Mouse (Mus musculus) heart, postnatal 0 days (tissue): ENCODE data around the gene Frat2.

ENCODE experiments used
- CTCF ChIP-seq: IDR thresholded peaks from 2 replicates; pipeline ENCODE4 v1.5.1; 2016; ENCODE audit warnings: antibody characterized with exemption, control low read depth, low read depth
- EP300 ChIP-seq: IDR thresholded peaks from 2 replicates; pipeline ENCODE4 v1.6.1; 2016; ENCODE audit warnings: antibody characterized with exemption, low read depth

DNA sequence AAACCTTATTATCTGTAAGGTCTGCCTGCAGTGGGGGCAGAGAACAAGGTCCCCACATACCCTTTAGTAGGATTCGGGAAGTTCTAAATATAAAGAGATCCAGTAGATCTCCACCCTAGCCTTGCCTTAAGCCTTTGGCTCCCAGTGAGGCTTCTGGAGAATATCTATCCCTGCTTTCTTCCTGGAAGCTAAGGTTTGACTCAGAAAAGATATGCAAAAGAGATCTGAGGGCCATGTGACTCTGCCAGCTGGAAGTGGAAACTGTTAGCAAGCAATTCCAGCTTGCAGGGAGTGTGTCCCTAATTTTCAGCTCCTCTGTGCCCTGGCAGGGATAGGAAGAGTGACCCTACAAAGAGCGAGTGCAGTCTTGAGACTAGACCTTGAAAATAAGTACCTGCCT is 24.4 kb upstream of the Frat2 start:
- TF ChIP-seq CTCF (no peak), EP300 (no peak)
